Mouse (Mus musculus): ENCODE results near the gene Slc4a3.

The Slc4a3 gene

DNA sequence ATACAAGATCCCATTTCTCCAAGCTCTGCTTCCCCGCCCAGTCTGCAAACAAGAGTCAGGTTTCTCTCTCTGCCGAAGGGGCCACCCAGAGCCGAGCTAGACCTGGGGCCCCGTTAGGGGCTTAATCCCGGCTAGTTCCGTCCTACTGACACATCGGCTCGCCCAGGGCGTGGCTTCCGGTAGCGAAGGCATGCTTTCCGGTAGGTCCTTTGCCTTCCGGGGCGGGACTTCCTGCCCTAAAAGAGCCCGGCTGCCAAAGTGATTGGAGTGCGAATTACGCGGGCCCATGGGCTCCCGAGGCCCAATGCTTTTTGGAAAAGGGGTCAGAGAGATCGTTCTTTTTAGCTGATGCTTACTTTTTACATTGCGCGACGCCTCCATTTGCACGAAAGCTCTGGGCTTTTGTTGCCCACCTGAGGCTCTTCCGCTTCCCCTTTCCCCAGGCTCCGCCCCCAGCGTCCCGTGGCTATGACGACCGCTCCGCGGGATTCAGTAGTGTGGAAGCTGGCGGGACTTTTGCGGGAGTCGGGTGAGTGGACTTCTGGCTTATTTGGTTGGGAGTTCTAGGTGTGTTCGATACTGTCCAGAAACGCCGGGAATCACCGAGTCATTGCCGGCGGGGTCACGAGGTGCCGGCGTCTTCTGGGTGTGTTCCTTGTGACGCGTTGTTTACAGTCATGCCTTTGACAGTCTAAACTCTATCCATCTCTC lies 24.6 kb upstream of the Slc4a3 start, which contains the start of gene Stk11ip:
Gene Stk11ip (plus strand): TSS at position 209 of the 711 bp plus-strand sequence.
- peak; percentile 98 for DNase-seq (ENCODE audit: low spot score)

DNA sequence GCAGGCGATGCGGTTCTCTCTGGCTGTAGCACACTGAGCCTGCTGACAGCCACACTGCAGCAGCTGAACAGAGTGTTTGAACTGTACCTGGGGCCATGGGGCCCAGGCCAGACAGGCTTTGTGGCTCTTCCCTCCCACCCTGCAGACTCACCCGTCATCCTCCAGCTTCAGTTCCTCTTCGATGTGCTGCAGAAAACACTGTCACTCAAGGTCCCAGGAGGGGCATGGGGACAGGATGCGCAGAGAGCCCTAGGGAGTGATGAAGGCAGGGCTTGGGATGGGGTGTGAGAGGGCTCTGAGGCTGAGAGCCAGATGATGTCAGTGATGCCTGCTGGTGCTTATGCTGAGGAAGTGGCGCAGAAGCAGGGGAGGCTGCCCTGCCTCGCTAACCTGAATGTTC lies 21.4 kb upstream of the Slc4a3 start:
- no peak for DNase-seq (ENCODE audit: low spot score)

DNA sequence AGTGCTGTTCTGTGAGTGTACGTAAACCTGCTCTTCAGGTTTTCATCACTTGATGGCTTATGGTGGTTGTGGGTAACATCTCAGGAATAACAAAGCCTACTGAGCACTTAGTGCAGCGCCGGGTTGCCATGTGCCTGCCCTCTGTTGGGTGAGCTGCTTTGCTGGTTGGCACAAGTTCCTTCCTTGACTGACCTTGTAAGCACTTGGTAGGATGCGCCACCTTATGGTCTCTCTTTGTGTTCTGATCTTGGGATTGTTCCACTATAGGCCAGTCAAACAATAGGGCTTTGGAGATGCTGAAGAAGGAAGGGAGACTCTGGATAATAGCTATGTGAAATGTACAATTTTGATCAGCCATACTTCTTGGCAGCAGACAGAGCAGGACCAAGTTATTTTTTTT lies 15.5 kb upstream of the Slc4a3 start:
- DNase-seq (ENCODE audit: low spot score): peak; percentile 16

DNA sequence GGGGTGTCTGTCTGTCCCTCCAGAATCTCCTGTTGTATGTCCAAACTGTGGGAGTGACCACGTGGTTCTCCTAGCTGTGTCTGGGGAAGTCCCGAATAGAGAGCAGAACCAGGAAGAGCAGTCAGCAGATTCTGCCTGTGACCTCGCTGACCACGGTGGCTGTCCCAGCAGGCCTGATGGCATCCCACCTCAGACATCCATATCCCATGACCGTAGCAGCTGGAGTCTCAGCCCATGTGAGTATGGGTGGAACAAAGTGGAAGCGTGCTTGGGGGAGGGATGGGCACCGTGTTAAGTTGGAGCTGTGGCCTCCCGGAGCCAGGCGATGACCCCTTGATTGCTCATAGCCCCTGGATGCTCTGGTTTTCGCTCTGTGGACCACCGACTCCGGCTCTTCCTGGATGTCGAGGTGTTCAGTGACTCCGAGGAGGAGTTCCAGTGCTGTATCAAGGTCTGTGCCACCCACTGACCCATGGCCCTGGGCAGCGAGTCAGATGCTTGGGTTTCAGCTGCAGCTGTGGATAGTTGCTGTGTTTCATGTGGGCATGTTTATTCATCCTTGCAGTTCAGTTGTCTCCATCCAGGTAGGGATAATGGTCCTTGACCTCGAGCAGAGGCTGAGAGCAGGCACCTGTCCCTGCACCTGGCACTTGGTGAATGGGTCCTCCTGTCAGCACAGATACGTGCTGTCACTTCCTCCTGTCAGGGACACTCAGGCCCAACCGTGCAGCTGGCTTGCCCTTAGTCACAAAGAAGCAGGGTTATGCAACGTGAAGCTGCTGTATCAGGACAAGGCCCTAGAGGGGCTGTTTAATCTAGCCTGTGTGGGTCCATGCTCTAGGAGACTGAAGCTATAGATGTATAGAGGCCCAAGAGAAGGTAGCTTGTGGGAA lies 13.5 kb upstream of the Slc4a3 start:
- DNase-seq (ENCODE audit: low spot score): no peak

DNA sequence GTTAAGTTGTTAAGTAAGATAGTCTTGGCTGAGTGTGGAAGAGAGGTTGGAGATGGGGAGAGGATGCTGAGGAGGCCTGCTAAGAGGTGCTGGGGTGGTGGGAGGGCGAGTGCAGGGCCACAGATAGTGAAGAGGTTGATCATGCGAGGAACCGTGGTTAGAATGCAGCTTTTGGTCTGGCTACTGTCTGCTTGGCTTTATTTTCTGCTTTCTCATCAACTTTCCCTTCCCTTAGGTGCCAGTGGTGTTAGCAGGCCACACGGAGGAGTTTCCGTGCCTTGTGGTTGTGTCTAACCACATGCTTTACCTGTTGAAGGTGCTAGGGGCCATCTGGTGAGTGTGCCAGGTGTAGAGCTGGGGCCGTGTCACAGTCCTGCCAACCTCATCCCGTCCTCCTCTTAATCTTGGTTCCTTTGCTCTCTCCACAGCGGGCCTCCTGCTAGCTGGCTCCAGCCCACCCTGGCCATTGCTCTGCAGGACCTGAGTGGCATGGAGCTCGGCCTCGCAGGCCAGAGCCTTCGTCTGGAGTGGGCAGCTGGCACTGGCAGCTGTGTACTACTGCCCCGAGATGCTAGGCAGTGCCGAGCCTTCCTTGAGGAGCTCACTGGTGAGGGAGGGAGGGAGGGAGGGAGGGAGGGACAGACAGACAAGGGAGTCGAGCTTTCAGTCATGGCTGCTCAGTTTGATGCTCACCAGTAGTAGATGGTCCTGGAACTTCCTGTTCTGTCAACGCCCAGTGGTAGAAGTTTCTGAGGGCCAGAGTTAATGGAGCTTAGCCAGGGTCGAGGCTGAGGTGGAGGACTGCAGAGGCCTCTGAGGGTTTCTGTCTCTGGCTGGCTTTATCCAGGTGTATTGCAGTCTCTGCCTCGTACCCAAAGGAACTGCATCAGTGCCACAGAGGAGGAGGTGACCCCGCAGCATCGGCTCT lies 12.5 kb upstream of the Slc4a3 start:
- no peak for DNase-seq (ENCODE audit: low spot score)

DNA sequence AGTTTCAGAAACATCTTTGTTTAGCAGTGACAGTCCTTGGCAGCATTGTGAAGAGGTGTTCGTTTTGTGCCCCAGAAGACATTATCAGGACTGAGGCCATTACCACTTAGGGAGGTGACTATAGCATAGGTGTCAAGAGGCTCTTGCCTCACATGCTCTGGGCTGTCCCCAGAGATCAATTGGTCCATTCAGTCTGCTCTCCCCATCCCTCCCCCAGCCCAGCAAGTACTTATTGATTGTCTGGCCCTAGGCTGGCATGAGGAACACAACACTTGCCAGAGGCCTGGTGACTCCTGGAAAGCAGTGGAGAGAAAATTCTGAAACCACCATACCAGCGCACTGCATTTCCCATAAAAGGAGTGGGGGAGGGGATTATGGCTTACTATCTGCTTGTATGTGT lies 8.5 kb upstream of the Slc4a3 start:
- DNase-seq (ENCODE audit: low spot score): no peak

DNA sequence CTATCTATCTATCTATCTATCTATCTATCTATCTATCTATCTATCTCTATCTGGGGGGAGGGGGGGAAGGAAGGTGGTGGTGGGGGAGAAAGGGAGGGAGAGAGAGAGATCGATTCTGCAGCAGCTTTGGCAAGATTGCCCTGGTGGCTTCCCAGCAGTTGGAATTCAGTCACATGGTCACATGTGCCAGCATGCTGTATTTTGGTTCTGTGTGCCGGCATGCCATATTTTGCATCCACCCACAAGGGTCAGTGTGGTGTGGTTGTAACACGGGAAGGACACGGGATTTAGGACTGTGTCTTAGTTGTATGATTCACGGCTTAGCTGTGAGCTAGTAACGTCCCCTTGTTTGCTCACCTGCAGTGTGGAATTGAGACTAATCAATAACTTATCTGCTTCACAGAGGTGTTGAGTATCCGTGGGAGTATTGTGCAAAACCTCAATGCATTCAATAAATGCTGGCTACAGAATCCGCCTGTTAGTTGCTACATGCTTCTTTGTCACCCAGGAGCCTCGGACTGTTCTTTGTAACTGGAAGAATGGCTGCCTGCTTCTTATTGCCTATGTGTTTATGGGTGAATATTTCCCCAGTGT lies 7.4 kb upstream of the Slc4a3 start:
- no peak for DNase-seq (ENCODE audit: low spot score)

DNA sequence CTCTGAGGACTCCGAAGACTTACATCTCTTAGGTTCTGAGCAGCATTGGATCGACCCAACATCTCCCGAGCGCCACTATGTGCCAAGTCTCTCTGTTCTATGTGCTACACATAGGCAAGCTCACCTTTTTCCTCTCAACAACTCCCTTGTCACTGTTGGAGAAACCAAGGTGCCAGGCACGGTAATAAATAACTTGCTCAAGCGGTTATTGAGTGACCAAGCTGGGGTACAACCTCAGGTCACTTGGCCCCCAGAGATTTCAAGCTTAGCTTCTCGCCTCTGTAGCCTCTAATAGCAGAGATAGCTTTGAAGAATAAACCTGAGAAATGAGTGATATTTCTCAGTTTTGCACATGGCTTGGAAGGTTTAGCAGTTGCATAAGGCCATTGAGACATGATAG lies 4.6 kb upstream of the Slc4a3 start:
- DNase-seq (ENCODE audit: low spot score): no peak

DNA sequence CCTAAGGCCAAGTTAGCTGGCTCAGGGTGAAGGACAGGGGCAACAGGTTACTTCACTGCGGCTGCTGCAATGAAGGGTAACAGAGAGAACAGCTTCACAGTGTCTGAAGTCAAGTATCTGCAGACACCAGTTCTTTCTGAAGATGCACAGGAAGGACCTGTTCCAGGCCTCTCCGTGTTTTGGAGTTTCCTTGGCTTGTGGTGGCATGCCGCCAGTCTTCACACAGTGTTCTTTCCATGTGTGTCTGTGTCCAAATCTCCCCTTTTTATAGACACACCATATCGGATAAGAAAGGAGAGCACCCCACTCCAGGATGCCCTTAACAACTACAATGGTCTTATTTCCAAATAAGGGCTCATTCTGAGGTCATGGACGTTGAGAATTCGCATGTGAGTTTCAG lies 1.7 kb upstream of the Slc4a3 start:
- no peak for DNase-seq (ENCODE audit: low spot score)

DNA sequence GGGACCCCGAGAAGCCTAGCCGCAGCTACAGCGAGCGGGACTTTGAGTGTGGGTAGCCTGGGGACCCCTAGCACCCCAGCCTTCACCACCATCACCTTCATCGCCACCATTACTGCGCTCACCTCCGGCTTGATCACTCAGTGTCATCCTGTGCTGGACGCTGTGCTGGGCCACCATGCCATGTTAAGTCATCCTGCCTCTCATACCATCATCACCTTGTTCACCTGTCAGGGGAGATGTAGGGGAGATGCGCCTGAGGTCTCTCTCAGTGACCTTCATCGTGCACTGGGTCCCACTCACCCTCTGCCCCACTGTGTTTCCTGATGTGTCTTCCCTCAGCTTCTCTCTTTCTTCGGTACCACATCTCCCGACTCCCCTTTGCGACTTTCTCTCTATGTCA lies 1.3 kb downstream of the Slc4a3 start:
- DNase-seq (ENCODE audit: low spot score): no peak

DNA sequence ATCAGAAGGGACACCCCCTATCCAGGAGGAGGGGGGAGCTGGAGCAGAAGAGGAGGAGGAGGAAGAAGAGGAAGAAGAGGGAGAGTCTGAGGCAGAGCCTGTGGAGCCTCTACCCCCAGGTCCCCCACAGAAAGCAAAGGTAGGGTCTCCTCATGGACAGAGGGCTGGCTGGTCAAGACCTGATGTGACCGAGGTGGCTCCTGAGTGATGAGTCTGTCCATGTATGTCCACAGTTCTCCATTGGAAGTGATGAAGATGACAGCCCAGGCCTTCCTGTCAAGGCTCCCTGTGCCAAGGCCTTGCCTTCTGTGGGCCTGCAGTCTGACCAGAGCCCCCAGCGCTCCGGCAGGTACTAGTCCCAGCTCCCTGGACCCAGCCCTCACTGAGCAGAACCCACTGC lies 2.0 kb downstream of the Slc4a3 start:
- DNase-seq (ENCODE audit: low spot score): no peak

DNA sequence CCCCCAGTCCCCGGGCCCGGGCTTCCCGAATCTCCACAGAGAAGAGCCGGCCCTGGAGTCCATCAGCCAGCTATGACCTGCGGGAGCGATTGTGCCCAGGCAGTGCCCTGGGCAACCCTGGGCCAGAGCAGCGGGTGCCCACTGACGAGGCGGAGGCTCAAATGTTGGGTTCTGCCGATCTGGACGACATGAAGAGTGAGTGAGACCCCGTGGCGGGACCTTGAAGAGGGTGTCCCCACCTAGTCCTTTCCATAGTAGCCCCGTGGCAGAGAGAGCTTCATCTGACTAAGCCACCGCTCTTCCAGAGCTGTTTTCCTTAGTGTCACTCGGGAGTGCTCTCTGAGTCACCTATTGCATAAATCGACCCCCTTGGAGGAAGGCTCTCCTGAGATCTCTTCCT lies 2.8 kb downstream of the Slc4a3 start:
- DNase-seq (ENCODE audit: low spot score): no peak

DNA sequence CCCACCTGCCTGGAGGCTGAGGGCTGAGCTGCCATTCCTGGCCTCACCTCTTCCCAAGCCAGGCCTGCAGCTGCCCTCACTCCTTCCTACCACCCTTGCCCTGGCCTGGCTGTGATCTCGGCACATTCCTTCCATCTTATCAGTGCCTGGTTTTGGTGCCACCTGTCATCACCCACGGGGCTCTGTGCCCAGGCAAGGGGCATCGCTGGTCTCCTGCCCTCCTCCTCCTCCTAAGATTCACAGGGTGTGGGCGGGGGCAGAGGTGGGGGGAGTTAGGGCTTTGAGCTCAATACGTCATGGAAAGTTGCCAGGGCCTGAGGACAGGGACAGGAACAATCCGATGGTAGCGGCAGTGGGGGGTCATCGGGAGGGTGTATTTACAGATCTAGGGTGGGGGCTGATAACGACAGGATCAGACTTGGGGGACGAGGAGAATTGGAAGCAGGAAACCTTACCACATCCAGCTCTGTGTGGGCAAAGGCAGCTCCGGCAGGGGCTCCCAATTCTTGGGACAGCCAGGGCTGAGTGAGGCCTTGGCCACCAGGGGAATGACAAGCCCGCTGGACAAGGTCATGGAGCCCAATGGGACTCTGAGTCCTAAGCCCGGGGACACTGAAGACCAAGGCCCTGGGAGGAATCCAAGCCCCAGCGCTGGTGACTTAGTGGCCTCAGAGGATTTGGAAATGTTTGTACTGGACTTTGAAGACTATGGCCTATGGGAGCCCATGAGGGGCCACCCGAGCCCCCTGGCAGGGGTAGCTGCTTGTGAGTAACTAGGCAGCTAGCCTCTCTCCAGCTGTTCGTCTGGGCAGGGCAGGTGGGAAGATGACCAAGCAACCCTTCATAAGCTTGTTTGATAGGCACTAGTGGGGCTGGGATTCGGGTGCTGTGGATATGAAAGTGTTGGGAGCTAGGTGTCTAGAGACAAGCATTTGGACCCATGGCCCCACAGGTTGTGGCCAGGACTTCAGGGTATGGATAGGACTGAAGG lies 3.5 kb downstream of the Slc4a3 start:
- no peak for DNase-seq (ENCODE audit: low spot score)

DNA sequence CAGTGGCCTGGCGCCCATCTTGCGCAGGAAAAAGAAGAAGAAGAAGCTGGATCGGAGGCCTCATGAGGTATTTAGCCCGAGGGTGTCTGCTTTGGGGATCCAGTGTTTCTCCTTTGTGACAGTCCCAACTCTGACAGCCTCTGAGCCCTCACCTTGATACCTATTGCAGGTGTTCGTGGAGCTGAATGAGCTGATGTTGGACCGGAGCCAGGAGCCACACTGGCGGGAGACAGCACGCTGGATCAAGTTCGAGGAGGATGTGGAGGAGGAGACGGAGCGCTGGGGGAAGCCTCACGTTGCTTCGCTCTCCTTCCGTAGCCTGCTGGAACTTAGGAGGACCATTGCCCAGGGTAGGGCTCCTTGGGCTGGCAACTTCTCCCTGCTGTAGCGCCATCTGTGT lies 4.5 kb downstream of the Slc4a3 start:
- no peak for DNase-seq (ENCODE audit: low spot score)

DNA sequence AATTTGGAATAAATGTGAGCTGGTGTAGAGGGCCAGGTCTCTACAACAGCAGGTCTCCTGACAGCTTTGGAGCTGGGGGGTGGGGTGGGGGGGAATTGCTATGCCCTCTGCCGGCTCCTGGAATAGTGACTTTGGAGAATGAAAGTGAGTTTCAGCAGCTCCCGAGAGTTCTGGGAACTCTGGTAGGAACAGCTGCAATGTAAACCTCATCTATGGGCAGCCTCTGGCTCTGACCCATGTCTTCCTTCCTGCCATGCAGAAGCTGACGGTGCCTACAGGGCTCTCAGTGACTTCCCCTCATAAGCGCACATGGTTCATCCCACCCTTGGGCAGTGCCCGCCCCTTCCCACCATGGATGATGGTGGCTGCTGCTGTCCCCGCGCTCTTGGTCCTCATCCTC lies 9.6 kb downstream of the Slc4a3 start:
- no peak for DNase-seq (ENCODE audit: low spot score)

DNA sequence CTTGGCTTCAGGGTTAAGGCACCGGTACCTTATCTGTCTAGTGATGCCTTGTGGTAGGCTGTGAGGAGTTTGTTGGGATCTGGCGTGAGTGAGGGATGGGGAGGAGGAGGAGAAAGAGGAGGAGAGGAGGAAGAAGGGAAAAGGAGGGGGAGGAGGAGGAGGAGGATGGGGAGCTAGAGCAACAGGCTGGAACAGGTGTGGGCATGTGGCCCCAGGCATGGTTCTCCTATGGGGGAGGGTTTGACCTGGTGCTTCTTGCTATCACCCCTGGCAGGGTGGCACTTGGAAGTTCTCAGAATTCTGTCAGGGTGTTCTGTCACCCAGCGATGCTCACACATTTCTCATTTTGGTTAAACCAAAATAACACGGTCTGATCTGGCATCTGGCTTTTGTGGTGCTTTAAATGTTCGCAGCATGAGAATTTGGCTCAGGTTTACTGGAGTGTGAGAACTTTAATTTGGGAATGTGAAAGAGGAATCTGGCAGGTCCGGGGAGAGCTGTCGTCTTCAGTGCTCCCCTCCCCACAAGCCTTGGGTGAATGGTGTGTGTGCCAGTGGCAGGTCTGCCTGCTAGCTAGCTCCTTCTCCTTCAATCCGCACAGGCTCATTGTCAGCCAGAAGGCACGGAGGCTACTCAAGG lies 10.2 kb downstream of the Slc4a3 start:
- no peak for DNase-seq (ENCODE audit: low spot score)

DNA sequence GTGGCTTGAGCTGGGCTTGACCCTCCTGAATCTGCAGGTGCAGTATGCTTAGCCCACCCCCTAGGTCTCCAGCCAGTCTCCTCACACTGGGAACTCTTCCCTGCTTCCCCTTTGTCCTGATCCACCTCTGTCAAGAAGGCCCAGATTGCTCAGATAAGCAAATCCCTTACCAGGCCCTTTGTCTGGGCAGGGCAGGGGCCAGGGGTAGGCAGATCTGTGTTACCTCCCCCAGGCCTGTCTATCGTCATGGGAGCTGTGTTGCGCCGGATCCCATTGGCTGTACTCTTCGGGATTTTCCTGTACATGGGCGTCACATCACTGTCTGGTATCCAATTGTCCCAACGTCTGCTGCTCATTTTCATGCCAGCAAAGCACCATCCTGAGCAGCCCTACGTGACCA lies 11.0 kb downstream of the Slc4a3 start:
- no peak for DNase-seq (ENCODE audit: low spot score)

DNA sequence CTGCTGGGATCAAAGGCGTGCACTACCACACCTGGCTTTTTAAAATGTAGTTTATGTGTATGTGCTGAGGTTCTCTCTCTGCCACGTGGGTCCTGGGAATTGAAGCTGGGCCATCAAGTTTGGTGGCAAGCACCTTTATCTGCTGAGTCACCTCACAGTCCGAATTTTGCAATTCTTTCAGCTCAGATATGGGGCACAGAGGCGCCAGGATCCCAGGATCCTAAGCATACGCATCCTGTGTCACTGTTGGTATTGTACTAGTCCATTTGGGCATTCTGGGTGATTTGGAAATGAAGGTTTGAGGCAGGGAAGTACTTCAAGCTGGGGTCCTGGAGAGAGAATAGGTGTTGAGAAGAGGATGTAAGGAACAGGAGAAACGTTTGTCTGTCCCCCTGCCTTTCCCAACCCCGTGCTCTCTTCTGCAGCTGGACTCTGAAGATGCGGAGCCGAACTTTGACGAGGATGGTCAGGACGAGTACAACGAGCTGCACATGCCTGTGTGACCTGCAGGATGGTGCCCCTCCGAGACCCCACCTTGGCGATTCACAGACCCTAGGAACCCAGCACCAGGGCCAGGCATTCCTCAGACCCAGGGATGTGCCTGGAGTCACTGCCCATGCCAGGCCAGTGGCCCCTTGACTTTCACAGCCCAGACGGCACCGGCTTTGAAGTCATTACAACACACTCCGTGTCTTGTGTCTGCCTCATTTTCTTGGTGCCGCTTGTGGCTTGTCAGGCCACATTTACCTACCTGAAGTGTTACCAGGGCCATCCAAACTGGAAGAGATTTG lies 12.5 kb downstream of the Slc4a3 start:
- DNase-seq (ENCODE audit: low spot score): no peak

DNA sequence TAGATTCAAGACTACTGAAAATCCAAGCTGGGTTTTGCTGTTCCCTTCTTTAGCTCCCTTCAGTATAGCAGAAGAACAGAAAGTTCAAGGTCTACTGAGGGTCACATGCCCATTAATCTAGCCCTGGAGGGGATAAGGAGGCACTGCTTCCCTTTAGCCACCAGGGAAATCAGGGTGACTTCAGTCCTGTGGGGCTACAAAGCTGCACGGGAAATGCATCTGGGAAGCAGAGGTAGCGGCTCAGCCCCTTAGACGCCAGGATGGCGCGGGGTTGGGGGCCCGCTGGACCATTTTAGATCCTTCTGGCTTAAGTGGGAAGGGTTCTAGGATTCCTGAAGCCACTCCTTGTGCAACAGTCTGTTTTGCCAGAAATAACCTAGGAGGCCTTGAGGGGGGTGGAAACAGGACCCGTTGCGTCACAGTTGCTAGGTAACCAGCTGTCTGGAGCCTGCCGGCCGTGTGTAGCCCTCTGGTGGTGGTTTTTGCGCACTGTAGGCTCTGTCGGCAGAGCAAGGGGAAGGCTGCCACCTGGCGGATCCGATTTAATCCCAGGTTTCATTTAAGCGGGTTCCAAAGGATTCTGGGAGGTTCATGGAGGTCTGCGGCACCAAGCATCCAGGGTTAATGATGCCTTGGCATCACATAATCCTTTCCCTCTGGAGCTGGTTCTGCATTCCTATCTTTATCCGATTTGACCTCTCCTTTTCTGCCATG lies 13.3 kb downstream of the Slc4a3 start:
- peak; percentile 94 for DNase-seq (ENCODE audit: low spot score)
